Mouse (Mus musculus): ENCODE results near the gene Plekhg4. TPM values are rescaled to one million over a fixed set of nuclear protein-coding genes. Genes with fewer than 3 reads are reported as not detected.

Plekhg4 gene
- polyA plus RNA-seq, 1 experiment from 2014 or later = 0.39 TPM

- H3K4me2 ChIP-seq = no peak overlapping the region
- H3K36me3 ChIP-seq = 0 out of 2 replicates have a peak, but pooled peaks cover 3% of the 10 kb centered on the region
- H3K27ac ChIP-seq = 0 out of 2 replicates have a peak overlapping the region, but pooled peaks have one; percentile 3
- no peaks in the 10 kb centered on the region for H3K9me3 ChIP-seq (replicated peaks)
- 87% methylated on average over 4 of the region's 4 CpGs for WGBS
- peaks cover 16% of the 10 kb centered on the region for H3K27me3 ChIP-seq
- H3K9ac ChIP-seq = no peak overlapping the region
- H3K4me1 ChIP-seq = peaks cover 35% of the 10 kb centered on the region
- H3K4me3 ChIP-seq (replicated peaks) = no peak overlapping the region
- no peak for ATAC-seq (replicated peaks; ENCODE audit: low FRiP score)
These were observed 18.5 kb upstream of the Plekhg4 start for GRCm38 (mm10) chr8:105354549-105354948.

DNA sequence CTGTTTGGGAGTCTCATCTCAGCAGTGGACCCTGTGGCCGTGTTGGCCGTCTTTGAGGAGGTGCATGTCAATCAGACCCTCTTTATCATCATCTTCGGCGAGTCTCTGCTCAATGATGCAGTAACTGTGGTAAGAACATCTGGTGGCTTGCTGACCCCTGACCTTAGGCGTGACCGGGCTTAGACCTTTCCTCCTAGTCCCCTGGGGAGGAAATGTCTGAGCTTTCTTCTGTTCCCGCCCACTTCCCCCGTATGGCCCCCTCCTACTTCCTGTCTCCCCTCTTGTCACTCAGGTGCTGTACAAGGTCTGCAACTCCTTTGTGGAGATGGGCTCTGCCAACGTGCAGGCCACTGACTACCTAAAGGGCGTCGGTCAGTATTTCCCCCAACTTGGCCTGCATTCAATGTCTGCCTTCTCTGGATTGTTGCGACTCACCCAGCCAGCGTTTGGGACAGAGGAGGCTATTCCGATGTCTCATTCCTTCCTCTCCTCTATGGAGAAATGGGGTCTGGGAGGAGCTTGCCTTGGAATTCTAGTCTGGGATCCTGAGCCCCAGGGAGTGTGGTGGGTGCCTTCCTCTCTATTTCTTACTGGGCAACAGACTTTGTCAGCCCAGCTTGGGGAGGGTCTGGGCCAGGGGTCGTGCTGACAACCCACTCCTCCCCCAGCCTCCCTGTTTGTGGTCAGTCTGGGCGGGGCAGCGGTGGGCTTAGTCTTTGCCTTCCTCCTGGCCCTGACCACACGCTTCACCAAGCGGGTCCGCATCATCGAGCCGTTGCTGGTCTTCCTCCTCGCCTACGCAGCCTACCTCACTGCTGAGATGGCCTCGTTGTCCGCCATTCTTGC lies 17.7 kb upstream of the Plekhg4 start:
- H3K9me3 ChIP-seq (replicated peaks) = no peaks in the 10 kb centered on the region
- 56% methylated on average over 26 of the region's 26 CpGs for WGBS
- ATAC-seq (replicated peaks; ENCODE audit: low FRiP score) = no peak

DNA sequence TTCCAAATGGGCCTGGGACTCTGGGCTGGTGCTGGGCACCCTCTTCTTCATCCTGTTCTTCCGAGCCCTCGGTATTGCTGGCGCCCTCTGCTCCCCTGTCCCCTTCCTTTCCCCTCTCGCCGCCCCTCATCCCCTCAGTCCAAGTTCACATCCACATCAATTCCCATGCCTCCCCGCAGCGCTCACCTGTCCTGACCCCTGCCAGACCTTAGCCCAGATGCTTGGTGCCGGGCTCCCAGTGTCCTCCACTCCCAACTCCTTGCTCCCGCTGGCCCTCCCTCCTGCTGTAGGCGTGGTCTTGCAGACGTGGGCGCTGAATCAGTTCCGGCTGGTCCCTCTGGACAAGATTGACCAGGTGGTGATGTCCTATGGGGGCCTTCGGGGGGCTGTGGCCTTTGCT lies 16.4 kb upstream of the Plekhg4 start:
- no peak overlapping the region for H3K4me3 ChIP-seq (replicated peaks)
- no peak for ATAC-seq (replicated peaks; ENCODE audit: low FRiP score)
- WGBS = 81% methylated on average over 14 of the region's 14 CpGs
- H3K9ac ChIP-seq = no peak overlapping the region
- 0 out of 2 replicates have a peak, but pooled peaks cover 3% of the 10 kb centered on the region for H3K36me3 ChIP-seq
- no peak overlapping the region for H3K27ac ChIP-seq
- no peak overlapping the region for H3K4me2 ChIP-seq
- H3K4me1 ChIP-seq = peaks cover 32% of the 10 kb centered on the region
- H3K27me3 ChIP-seq = no peaks in the 10 kb centered on the region
- H3K9me3 ChIP-seq (replicated peaks) = no peaks in the 10 kb centered on the region

More for the DNA sequence above, 17.7 kb upstream of the Plekhg4 start:
- H3K4me3 ChIP-seq (replicated peaks) = no peak overlapping the region
- 0 out of 2 replicates have a peak overlapping the region, but pooled peaks have one; percentile 3 for H3K27ac ChIP-seq
- H3K4me1 ChIP-seq = peaks cover 32% of the 10 kb centered on the region
- 0 out of 2 replicates have a peak, but pooled peaks cover 3% of the 10 kb centered on the region for H3K36me3 ChIP-seq
- H3K4me2 ChIP-seq = no peak overlapping the region
- H3K9ac ChIP-seq = no peak overlapping the region
- H3K27me3 ChIP-seq = peaks cover 9% of the 10 kb centered on the region; the same call in 1 of the 2 replicates

DNA sequence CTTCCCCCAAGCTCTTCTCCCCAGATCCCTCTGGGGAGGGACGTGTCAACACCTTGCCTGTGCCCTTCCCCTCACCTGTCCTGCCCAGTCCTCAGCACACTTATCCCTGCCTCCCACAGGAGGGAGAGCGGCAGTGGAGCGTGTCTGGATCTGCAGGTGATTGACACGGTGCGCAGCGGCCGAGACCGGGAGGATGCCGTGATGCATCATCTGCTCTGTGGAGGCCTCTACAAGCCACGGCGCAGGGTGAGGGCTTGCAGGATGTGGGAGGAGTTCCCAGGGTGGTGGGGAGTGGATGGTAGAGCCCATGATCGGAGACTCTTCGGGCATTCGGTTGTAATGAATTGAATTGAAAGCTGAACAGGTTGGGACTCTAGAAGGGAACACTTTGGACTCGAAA lies 13.9 kb upstream of the Plekhg4 start:
- 0 out of 2 replicates have a peak, but pooled peaks cover 3% of the 10 kb centered on the region for H3K36me3 ChIP-seq
- no peak overlapping the region for H3K27ac ChIP-seq
- H3K4me2 ChIP-seq = peak overlapping the region; percentile 22; the same call in 1 of the 2 replicates
- 51% methylated on average over 15 of the region's 15 CpGs for WGBS
- H3K27me3 ChIP-seq = no peaks in the 10 kb centered on the region
- H3K4me3 ChIP-seq (replicated peaks) = no peak overlapping the region
- H3K9ac ChIP-seq = 0 out of 2 replicates have a peak overlapping the region, but pooled peaks have one; percentile 2
- ATAC-seq (replicated peaks; ENCODE audit: low FRiP score) = peak; percentile 49; the same call in 1 of the 2 replicates
- peaks cover 41% of the 10 kb centered on the region for H3K4me1 ChIP-seq
- H3K9me3 ChIP-seq (replicated peaks) = no peaks in the 10 kb centered on the region

DNA sequence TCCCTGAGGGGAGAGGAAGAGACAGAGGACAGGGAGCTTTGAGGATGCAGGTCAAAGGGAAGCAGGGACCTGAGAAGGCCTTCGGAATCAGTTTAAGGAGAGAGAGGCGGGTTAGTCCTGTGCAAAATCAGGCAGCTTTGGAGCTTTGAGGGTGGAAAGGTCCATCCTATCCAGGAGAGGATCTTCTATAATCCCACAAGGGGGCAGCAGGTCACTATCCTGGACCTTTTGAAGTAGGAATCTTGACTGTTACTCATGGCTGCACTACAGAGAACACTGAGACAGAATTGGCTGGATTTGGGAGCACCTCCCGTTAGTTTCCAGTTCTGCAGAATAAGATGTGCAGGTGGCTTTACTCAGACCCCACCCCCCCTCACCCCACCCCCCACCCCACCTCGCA lies 13.4 kb upstream of the Plekhg4 start:
- Histone ChIP-seq H3K4me3 (replicated peaks) (no peak overlapping the region), H3K36me3 (0 out of 2 replicates have a peak, but pooled peaks cover 3% of the 10 kb centered on the region), H3K9ac (0 out of 2 replicates have a peak overlapping the region, but pooled peaks have one; percentile 2), H3K4me2 (no peak overlapping the region), H3K27ac (no peak overlapping the region), H3K27me3 (no peaks in the 10 kb centered on the region), H3K9me3 (replicated peaks) (no peaks in the 10 kb centered on the region), H3K4me1 (peaks cover 41% of the 10 kb centered on the region)
- ATAC-seq (replicated peaks; ENCODE audit: low FRiP score) = no peak; the same call in 1 of the 2 replicates
- WGBS = 41% methylated on average over 4 of the region's 4 CpGs

DNA sequence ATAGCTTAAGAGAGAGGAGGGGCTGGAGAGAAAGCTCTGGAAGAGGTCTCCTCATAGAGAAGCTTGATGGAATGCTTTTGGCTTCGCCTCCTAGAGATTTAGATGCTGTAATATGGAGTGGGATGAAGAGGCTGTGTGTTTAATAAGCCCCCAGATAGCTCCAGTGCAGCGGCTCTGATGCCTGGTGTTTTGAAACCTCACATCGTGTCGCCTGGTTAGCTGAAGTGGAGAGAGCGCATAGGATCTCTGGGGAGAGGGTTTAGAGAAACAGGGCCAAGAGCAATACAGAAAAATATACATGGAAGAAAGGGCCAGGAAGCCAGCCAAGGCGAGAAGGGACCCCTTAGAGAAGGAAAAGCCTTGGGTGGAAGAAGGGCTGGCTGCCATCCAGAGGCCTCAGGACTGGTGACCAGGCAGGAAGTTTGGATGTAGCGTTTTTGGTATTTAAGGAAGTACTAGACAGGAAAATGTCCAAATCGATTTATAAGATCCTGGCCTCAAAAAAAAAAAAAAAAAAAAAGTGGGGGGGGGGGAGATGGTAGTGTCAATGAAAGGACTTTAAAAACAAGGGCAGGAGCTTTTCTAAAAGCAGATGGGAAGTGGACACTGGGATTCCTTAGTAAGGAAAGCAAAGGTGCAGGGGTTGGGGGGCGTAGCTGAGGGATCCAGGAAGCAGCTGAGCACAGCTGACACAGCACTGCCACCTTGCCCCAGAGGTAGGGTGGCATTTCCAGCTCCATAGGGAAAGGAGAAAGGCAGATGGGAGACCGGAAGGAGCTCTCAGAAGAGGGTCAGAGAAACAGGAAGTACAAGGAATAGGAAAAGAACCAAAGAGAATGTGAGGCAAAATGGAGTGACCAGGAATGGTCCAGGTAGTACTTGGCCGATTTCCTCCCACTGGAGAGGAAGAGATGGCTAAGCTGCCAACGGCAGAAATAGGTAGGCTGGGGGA lies 11.0 kb upstream of the Plekhg4 start:
- no peak for ATAC-seq (replicated peaks; ENCODE audit: low FRiP score)
- Histone ChIP-seq H3K27ac (peak overlapping the region; percentile 69), H3K9ac (no peak overlapping the region), H3K9me3 (replicated peaks) (no peaks in the 10 kb centered on the region), H3K27me3 (no peaks in the 10 kb centered on the region), H3K4me2 (no peak overlapping the region), H3K4me1 (peaks cover 26% of the 10 kb centered on the region), H3K36me3 (peaks cover 5% of the 10 kb centered on the region; the same call in 1 of the 2 replicates), H3K4me3 (replicated peaks) (no peak overlapping the region)
- 54% methylated on average over 12 of the region's 12 CpGs for WGBS

- Histone ChIP-seq H3K36me3 (peaks cover 8% of the 10 kb centered on the region; the same call in 1 of the 2 replicates), H3K4me1 (0 out of 2 replicates have a peak, but pooled peaks cover 13% of the 10 kb centered on the region), H3K4me2 (no peak overlapping the region), H3K27ac (no peak overlapping the region), H3K9me3 (replicated peaks) (no peaks in the 10 kb centered on the region), H3K27me3 (no peaks in the 10 kb centered on the region), H3K9ac (no peak overlapping the region), H3K4me3 (replicated peaks) (no peak overlapping the region)
- no peak for ATAC-seq (replicated peaks; ENCODE audit: low FRiP score)
- WGBS = 74% methylated on average over 2 of the region's 2 CpGs
These were observed 6.0 kb upstream of the Plekhg4 start for GRCm38 (mm10) chr8:105367107-105367506.

GRCm38 (mm10) chr8:105372473-105372872 lies 601 bp upstream of the Plekhg4 start:
- no peaks in the 10 kb centered on the region for H3K27me3 ChIP-seq
- no peak for ATAC-seq (replicated peaks; ENCODE audit: low FRiP score)

GRCm38 (mm10) chr8:105374513-105374966 lies 1.5 kb downstream of the Plekhg4 start:
- WGBS = 29% methylated on average over 33 of the region's 33 CpGs
- no peaks in the 10 kb centered on the region for H3K9me3 ChIP-seq (replicated peaks)
- H3K9ac ChIP-seq = no peak overlapping the region
- no peak overlapping the region for H3K27ac ChIP-seq
- ATAC-seq (replicated peaks; ENCODE audit: low FRiP score) = 0 out of 2 replicates have a peak, but pooled peaks have one; percentile 34
- peaks cover 23% of the 10 kb centered on the region for H3K4me1 ChIP-seq
- H3K4me3 ChIP-seq (replicated peaks) = peak overlapping the region; percentile 26
- no peaks in the 10 kb centered on the region for H3K27me3 ChIP-seq
- no peaks in the 10 kb centered on the region for H3K36me3 ChIP-seq
- H3K4me2 ChIP-seq = peak overlapping the region; percentile 55

More at GRCm38 (mm10) chr8:105372473-105372872, 601 bp upstream of the Plekhg4 start:
- Histone ChIP-seq H3K4me1 (peaks cover 21% of the 10 kb centered on the region), H3K27ac (no peak overlapping the region), H3K9ac (no peak overlapping the region), H3K36me3 (no peaks in the 10 kb centered on the region), H3K4me2 (no peak overlapping the region), H3K4me3 (replicated peaks) (no peak overlapping the region), H3K9me3 (replicated peaks) (no peaks in the 10 kb centered on the region)
- WGBS = 81% methylated on average over 9 of the region's 9 CpGs

GRCm38 (mm10) chr8:105378673-105379072 lies 5.6 kb downstream of the Plekhg4 start:
- no peaks in the 10 kb centered on the region for H3K27me3 ChIP-seq
- H3K4me3 ChIP-seq (replicated peaks) = no peak overlapping the region
- WGBS = 57% methylated on average over 19 of the region's 19 CpGs
- no peak overlapping the region for H3K4me2 ChIP-seq
- no peaks in the 10 kb centered on the region for H3K36me3 ChIP-seq
- H3K4me1 ChIP-seq = peaks cover 23% of the 10 kb centered on the region
- H3K9ac ChIP-seq = no peak overlapping the region
- H3K27ac ChIP-seq = peak overlapping the region; percentile 43; the same call in 1 of the 2 replicates
- ATAC-seq (replicated peaks; ENCODE audit: low FRiP score) = peak; percentile 37
- no peaks in the 10 kb centered on the region for H3K9me3 ChIP-seq (replicated peaks)

- Histone ChIP-seq H3K9me3 (replicated peaks) (no peaks in the 10 kb centered on the region), H3K27ac (no peak overlapping the region), H3K4me1 (peaks cover 15% of the 10 kb centered on the region), H3K4me3 (replicated peaks) (no peak overlapping the region), H3K9ac (no peak overlapping the region), H3K4me2 (no peak overlapping the region), H3K36me3 (no peaks in the 10 kb centered on the region), H3K27me3 (no peaks in the 10 kb centered on the region)
- 80% methylated on average over 12 of the region's 12 CpGs for WGBS
- ATAC-seq (replicated peaks; ENCODE audit: low FRiP score) = no peak
These were observed 7.2 kb downstream of the Plekhg4 start for GRCm38 (mm10) chr8:105380308-105380707.
